In genomic region chr13:15995314-15995713, GRCm38 (mm10) we compare ENCODE assay signal across 11 mouse cellular contexts.
"Had no signal": no experiment of that assay in that cellular context is flagged by ENCODE, and none has a peak within 500 bp of the region (broad histone marks: within the 10 kb centered on the region; RNA-seq: fewer than 3 reads in every experiment).

No protein-coding gene starts in this region.

- DNase-seq: liver, embryonic 13.5 days; liver, postnatal 0 days; lung, adult 2 months; lung, postnatal 14 days; lung, postnatal 36 days; thymus, adult 2 months; thymus, postnatal 25 days; thymus, postnatal 4 days had no signal

- ATAC-seq: liver, postnatal 0 days; lung, postnatal 0 days; midbrain, embryonic 13.5 days; midbrain, embryonic 15.5 days had no signal
